Mouse (Mus musculus): ENCODE results near the gene Wnt8b. TPM values are rescaled to one million over a fixed set of nuclear protein-coding genes. Genes with fewer than 3 reads are reported as not detected.

Wnt8b gene
- polyA plus RNA-seq (2012; rRNA removed; ENCODE audit: low replicate concordance): 0.04 and 0.10 TPM in 2 replicates

GRCm38 (mm10) chr19:44493128-44493527 is at the start of gene Wnt8b:
Wnt8b (plus strand) TSS chr19:44493472.

GRCm38 (mm10) chr19:44545321-44546041 is 52.2 kb downstream of the Wnt8b start, which contains the start of gene Sec31b:
Sec31b (minus strand) TSS chr19:44545864.

GRCm38 (mm10) chr19:44552731-44553130 is 59.5 kb downstream of the Wnt8b start, which contains the start of gene Gm20538:
Gm20538 (minus strand) TSS chr19:44552831.

GRCm38 (mm10) chr19:44554861-44555590 is 61.8 kb downstream of the Wnt8b start, which contains the start of gene Ndufb8:
Ndufb8 (minus strand) TSS chr19:44555440.

GRCm38 (mm10) chr19:44562652-44563206 is 69.5 kb downstream of the Wnt8b start, which contains the start of gene Hif1an:
Hif1an (plus strand) TSS chr19:44562850.

Other genes starting within 250 kb of the Wnt8b start
- 145 and 155 TPM in 2 replicates for gene Scd2, start 199.8 kb upstream of the Wnt8b start, polyA plus RNA-seq (2012; rRNA removed; ENCODE audit: low replicate concordance)
- 0.13 and 0.39 TPM in 2 replicates for gene Scd4, start 160.4 kb upstream of the Wnt8b start, polyA plus RNA-seq (2012; rRNA removed; ENCODE audit: low replicate concordance)
- gene Scd1, start 85.6 kb upstream of the Wnt8b start, polyA plus RNA-seq (2012; rRNA removed; ENCODE audit: low replicate concordance): 23,170 and 24,642 TPM in 2 replicates
- gene Sec31b, start 52.4 kb downstream of the Wnt8b start, polyA plus RNA-seq (2012; rRNA removed; ENCODE audit: low replicate concordance): 12.7 and 16.0 TPM in 2 replicates
- not detected in 2 replicates for gene Gm20538, start 59.4 kb downstream of the Wnt8b start, polyA plus RNA-seq (2012; rRNA removed; ENCODE audit: low replicate concordance)
- gene Ndufb8, start 62.0 kb downstream of the Wnt8b start, polyA plus RNA-seq (2012; rRNA removed; ENCODE audit: low replicate concordance): 615 and 1,324 TPM in 2 replicates
- 13.1 and 36.2 TPM in 2 replicates for gene Hif1an, start 69.4 kb downstream of the Wnt8b start, polyA plus RNA-seq (2012; rRNA removed; ENCODE audit: low replicate concordance)